Comparison of ENCODE assay signal across 10 mouse cellular contexts in the genomic region with DNA sequence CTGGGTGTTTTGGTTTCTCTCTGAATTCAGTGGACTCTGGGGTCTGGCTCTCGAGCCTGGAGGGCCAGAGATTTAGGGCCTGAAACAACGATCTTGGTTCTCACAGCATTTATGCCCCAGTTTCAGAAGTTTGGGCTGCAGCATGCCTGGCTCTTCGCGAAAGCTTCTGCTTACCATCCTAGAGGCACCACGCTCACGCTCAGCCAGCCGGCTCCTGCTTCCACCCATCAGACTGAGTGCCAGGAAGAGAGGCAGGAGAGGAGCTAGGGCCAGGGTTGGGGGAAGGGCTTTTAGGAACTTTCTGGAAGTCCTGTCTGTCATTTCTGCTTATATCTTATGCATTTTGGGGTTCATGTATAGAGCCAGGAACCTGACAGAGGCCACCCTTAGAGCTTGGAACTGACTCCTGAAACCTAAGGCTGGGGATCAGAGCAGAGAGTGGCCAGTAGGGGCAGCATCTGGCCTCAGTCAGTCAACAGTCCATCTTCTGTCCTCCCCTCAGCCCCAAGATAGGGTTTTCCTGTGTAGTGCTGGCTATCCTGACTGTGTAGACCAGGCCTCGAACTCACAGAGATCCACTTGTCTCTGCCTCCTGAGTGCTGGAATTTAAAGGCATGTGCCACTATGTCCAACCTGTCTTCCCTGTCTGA.
A peak's percentile ranks its signal among the peaks of the same experiment; 100 is the strongest.
DNase-seq lines count a peak whose midpoint lies in the region; ATAC-seq and TF ChIP-seq lines count a peak whose summit lies in the region.
"Had no signal": no experiment of that assay in that cellular context is flagged by ENCODE, and none has a peak within 500 bp of the region (broad histone marks: within the 10 kb centered on the region; RNA-seq: fewer than 3 reads in every experiment).

No protein-coding gene starts in this region.

- no peak overlapping the region for H3K4me2 ChIP-seq in heart, postnatal 0 days (ENCODE audit: low read depth, low read length)
- no peak overlapping the region for H3K4me2 ChIP-seq in midbrain, postnatal 0 days (ENCODE audit: low read depth, low read length, poor library complexity, severe bottlenecking)
- H3K4me2 ChIP-seq in midbrain, embryonic 14.5 days (ENCODE audit: low read length): no peak overlapping the region
- no peak overlapping the region for H3K4me2 ChIP-seq in stomach, postnatal 0 days (replicated peaks; ENCODE audit: low read depth)

- no peak overlapping the region for H3K4me3 ChIP-seq in heart, postnatal 0 days (ENCODE audit: low read depth, low read length)
- no peak overlapping the region for H3K4me3 ChIP-seq in midbrain, postnatal 0 days (ENCODE audit: low read depth, low read length)
- H3K4me3 ChIP-seq in midbrain, embryonic 14.5 days (replicated peaks; ENCODE audit: low read depth, low read length): no peak overlapping the region
- H3K4me3 ChIP-seq in stomach, postnatal 0 days (ENCODE audit: low read depth, low read length): no peak overlapping the region
- H3K4me3 ChIP-seq: myocyte had no signal

- no peak for TF ChIP-seq POLR2A in brain, embryonic 14.5 days (IDR thresholded peaks at IDR 0.05; ENCODE audit: borderline replicate concordance, extremely low read depth, insufficient read depth, insufficient read length, poor library complexity, severe bottlenecking)

- WGBS in heart, postnatal 0 days: 80% methylated on average over 8 of the region's 8 CpGs
- 84% methylated on average over 8 of the region's 8 CpGs for WGBS in midbrain, postnatal 0 days
- 86% methylated on average over 8 of the region's 8 CpGs for WGBS in midbrain, embryonic 14.5 days
- 81% methylated on average over 8 of the region's 8 CpGs for WGBS in stomach, postnatal 0 days

- no peak overlapping the region for H3K27ac ChIP-seq in heart, postnatal 0 days (ENCODE audit: low read depth)
- no peak overlapping the region for H3K27ac ChIP-seq in midbrain, postnatal 0 days (ENCODE audit: low read depth, low read length)
- no peak overlapping the region for H3K27ac ChIP-seq in midbrain, embryonic 14.5 days (replicated peaks; ENCODE audit: low read depth, low read length)
- H3K27ac ChIP-seq in stomach, postnatal 0 days (replicated peaks): no peak overlapping the region

- no peak for TF ChIP-seq EP300 in heart, postnatal 0 days (IDR thresholded peaks at IDR 0.05; ENCODE audit: low read depth)
- TF ChIP-seq EP300 in stomach, postnatal 0 days (optimal IDR thresholded peaks at IDR 0.05): no peak

- no peak for DNase-seq in heart, postnatal 0 days (ENCODE audit: low spot score)
- no peak for DNase-seq in heart, postnatal 36 days
- DNase-seq in midbrain, postnatal 0 days (ENCODE audit: low spot score): no peak
- no peak for DNase-seq in midbrain, embryonic 14.5 days
- DNase-seq in brain, embryonic 14.5 days (ENCODE audit: low read depth): no peak
- DNase-seq in stomach, postnatal 0 days (ENCODE audit: low spot score): no peak
- DNase-seq in ovary, postnatal 10 days (ENCODE audit: low spot score): no peak
- DNase-seq: gastrocnemius, postnatal 25 days; thymus, postnatal 4 days had no signal

- H3K9me3 ChIP-seq in heart, postnatal 0 days (replicated peaks; ENCODE audit: control insufficient read depth, low read length): no peaks in the 10 kb centered on the region
- no peaks in the 10 kb centered on the region for H3K9me3 ChIP-seq in midbrain, postnatal 0 days (ENCODE audit: low read length)
- no peaks in the 10 kb centered on the region for H3K9me3 ChIP-seq in midbrain, embryonic 14.5 days (ENCODE audit: control insufficient read depth, low read length)
- no peaks in the 10 kb centered on the region for H3K9me3 ChIP-seq in stomach, postnatal 0 days (ENCODE audit: control insufficient read depth, low read length)

- peak; percentile 36 for TF ChIP-seq CTCF in heart, postnatal 0 days (IDR thresholded peaks at IDR 0.05; ENCODE audit: low read depth)
- TF ChIP-seq CTCF in midbrain, postnatal 0 days (IDR thresholded peaks at IDR 0.05): peak; percentile 59
- peak; percentile 50; the same call in 1 of the 2 replicates for TF ChIP-seq CTCF in brain, embryonic 14.5 days (IDR thresholded peaks at IDR 0.05; ENCODE audit: borderline replicate concordance, extremely low read depth, insufficient read depth, insufficient read length)
- TF ChIP-seq CTCF in stomach, postnatal 0 days (IDR thresholded peaks at IDR 0.05; ENCODE audit: low read depth): peak; percentile 63

- no peak overlapping the region for H3K9ac ChIP-seq in heart, postnatal 0 days (replicated peaks; ENCODE audit: low read depth, low read length)
- H3K9ac ChIP-seq in midbrain, postnatal 0 days (replicated peaks; ENCODE audit: low read length, poor library complexity, severe bottlenecking): no peak overlapping the region
- H3K9ac ChIP-seq in midbrain, embryonic 14.5 days (replicated peaks; ENCODE audit: low read length): no peak overlapping the region
- H3K9ac ChIP-seq in stomach, postnatal 0 days (ENCODE audit: low read length): no peak overlapping the region

- H3K27me3 ChIP-seq in heart, postnatal 0 days (ENCODE audit: control insufficient read depth, insufficient read depth, low read length): peaks cover 36% of the 10 kb centered on the region
- no peaks in the 10 kb centered on the region for H3K27me3 ChIP-seq in midbrain, postnatal 0 days (ENCODE audit: insufficient read depth, low read length)
- no peaks in the 10 kb centered on the region for H3K27me3 ChIP-seq in midbrain, embryonic 14.5 days (ENCODE audit: control insufficient read depth, insufficient read depth, low read length)
- no peaks in the 10 kb centered on the region for H3K27me3 ChIP-seq in stomach, postnatal 0 days (ENCODE audit: control insufficient read depth, insufficient read depth, low read length)

- intact Hi-C loops in heart, postnatal 36 days (cut with DNase I): no loop called here

- H3K4me1 ChIP-seq in heart, postnatal 0 days (ENCODE audit: control insufficient read depth, insufficient read depth): peaks cover 9% of the 10 kb centered on the region
- H3K4me1 ChIP-seq in midbrain, postnatal 0 days (ENCODE audit: insufficient read depth, low read length): 0 out of 2 replicates have a peak, but pooled peaks cover 3% of the 10 kb centered on the region
- peaks cover 6% of the 10 kb centered on the region for H3K4me1 ChIP-seq in midbrain, embryonic 14.5 days (ENCODE audit: control insufficient read depth, insufficient read depth, low read length)
- H3K4me1 ChIP-seq in stomach, postnatal 0 days (replicated peaks; ENCODE audit: control insufficient read depth, insufficient read depth): peaks cover 5% of the 10 kb centered on the region; the same call in 1 of the 2 replicates

- no peak for ATAC-seq in heart, postnatal 0 days (ENCODE audit: insufficient read depth, low read depth)
- no peak for ATAC-seq in midbrain, postnatal 0 days (ENCODE audit: low FRiP score)
- no peak for ATAC-seq in midbrain, embryonic 14.5 days (ENCODE audit: low FRiP score, low TSS enrichment)
- ATAC-seq in stomach, postnatal 0 days (ENCODE audit: low FRiP score, low TSS enrichment): no peak

- H3K36me3 ChIP-seq in heart, postnatal 0 days (replicated peaks; ENCODE audit: control insufficient read depth, insufficient read depth, low read length): no peaks in the 10 kb centered on the region
- H3K36me3 ChIP-seq in midbrain, postnatal 0 days (ENCODE audit: insufficient read depth, low read length): no peaks in the 10 kb centered on the region
- no peaks in the 10 kb centered on the region for H3K36me3 ChIP-seq in midbrain, embryonic 14.5 days (ENCODE audit: control insufficient read depth, insufficient read depth, low read length)
- H3K36me3 ChIP-seq in stomach, postnatal 0 days (ENCODE audit: control insufficient read depth, insufficient read depth, low read length): no peaks in the 10 kb centered on the region
